Mouse (Mus musculus): ENCODE results near the gene Mov10l1. TPM values are rescaled to one million over a fixed set of nuclear protein-coding genes. Genes with fewer than 3 reads are reported as not detected.

Mov10l1 gene
- polyA plus RNA-seq, 1 experiment from 2014 or later: not detected

- H3K4me3 ChIP-seq (replicated peaks; ENCODE audit: low read length): no peak overlapping the region
- no peaks in the 10 kb centered on the region for H3K9me3 ChIP-seq (ENCODE audit: control insufficient read depth, low read length)
- DNase-seq (ENCODE audit: low spot score): no peak
- H3K36me3 ChIP-seq (replicated peaks; ENCODE audit: control insufficient read depth, insufficient read depth): peaks cover 99% of the 10 kb centered on the region
- no peaks in the 10 kb centered on the region for H3K4me1 ChIP-seq (replicated peaks; ENCODE audit: control insufficient read depth, insufficient read depth, low read length)
- WGBS: 90% methylated on average over 7 of the region's 7 CpGs
- H3K27me3 ChIP-seq (ENCODE audit: control insufficient read depth, insufficient read depth, low read length): no peaks in the 10 kb centered on the region
- no peak overlapping the region for H3K4me2 ChIP-seq (replicated peaks)
- no peak for ATAC-seq (ENCODE audit: low FRiP score)
- H3K9ac ChIP-seq: no peak overlapping the region
- no peak overlapping the region for H3K27ac ChIP-seq
Measured at GRCm38 (mm10) chr15:89098616-89099015, 115.9 kb downstream of the Mov10l1 start.

GRCm38 (mm10) chr15:89100823-89101222, 118.1 kb downstream of the Mov10l1 start:
- no peaks in the 10 kb centered on the region for H3K27me3 ChIP-seq (ENCODE audit: control insufficient read depth, insufficient read depth, low read length)
- DNase-seq (ENCODE audit: low spot score) (no peak), ATAC-seq (ENCODE audit: low FRiP score) (no peak)
- H3K4me3 ChIP-seq (replicated peaks; ENCODE audit: low read length): no peak overlapping the region
- H3K36me3 ChIP-seq (replicated peaks; ENCODE audit: control insufficient read depth, insufficient read depth): peaks cover 99% of the 10 kb centered on the region
- H3K27ac ChIP-seq: no peak overlapping the region
- no peak overlapping the region for H3K9ac ChIP-seq
- WGBS: 90% methylated on average over 12 of the region's 12 CpGs
- H3K9me3 ChIP-seq (ENCODE audit: control insufficient read depth, low read length): no peaks in the 10 kb centered on the region
- H3K4me2 ChIP-seq (replicated peaks): no peak overlapping the region
- H3K4me1 ChIP-seq (replicated peaks; ENCODE audit: control insufficient read depth, insufficient read depth, low read length): no peaks in the 10 kb centered on the region

- ATAC-seq (ENCODE audit: low FRiP score) (no peak), DNase-seq (ENCODE audit: low spot score) (no peak)
- H3K36me3 ChIP-seq (replicated peaks; ENCODE audit: control insufficient read depth, insufficient read depth): peaks cover 99% of the 10 kb centered on the region
- no peaks in the 10 kb centered on the region for H3K4me1 ChIP-seq (replicated peaks; ENCODE audit: control insufficient read depth, insufficient read depth, low read length)
- no peaks in the 10 kb centered on the region for H3K9me3 ChIP-seq (ENCODE audit: control insufficient read depth, low read length)
- H3K27ac ChIP-seq: no peak overlapping the region
- H3K4me2 ChIP-seq (replicated peaks): no peak overlapping the region
- no peak overlapping the region for H3K9ac ChIP-seq
- H3K4me3 ChIP-seq (replicated peaks; ENCODE audit: low read length): no peak overlapping the region
- H3K27me3 ChIP-seq (ENCODE audit: control insufficient read depth, insufficient read depth, low read length): no peaks in the 10 kb centered on the region
- 46% methylated on average over 5 of the region's 5 CpGs for WGBS
Measured at GRCm38 (mm10) chr15:89102646-89103045, 119.9 kb downstream of the Mov10l1 start.

- DNase-seq (ENCODE audit: low spot score) (no peak), ATAC-seq (ENCODE audit: low FRiP score) (no peak)
- H3K36me3 ChIP-seq (replicated peaks; ENCODE audit: control insufficient read depth, insufficient read depth): peaks cover 99% of the 10 kb centered on the region
- no peak overlapping the region for H3K27ac ChIP-seq
- no peaks in the 10 kb centered on the region for H3K27me3 ChIP-seq (ENCODE audit: control insufficient read depth, insufficient read depth, low read length)
- H3K4me1 ChIP-seq (replicated peaks; ENCODE audit: control insufficient read depth, insufficient read depth, low read length): no peaks in the 10 kb centered on the region
- no peak overlapping the region for H3K4me2 ChIP-seq (replicated peaks)
- WGBS: 88% methylated on average over 10 of the region's 10 CpGs
- no peak overlapping the region for H3K9ac ChIP-seq
- no peak overlapping the region for H3K4me3 ChIP-seq (replicated peaks; ENCODE audit: low read length)
- no peaks in the 10 kb centered on the region for H3K9me3 ChIP-seq (ENCODE audit: control insufficient read depth, low read length)
Measured at GRCm38 (mm10) chr15:89103921-89104320, 121.2 kb downstream of the Mov10l1 start.

GRCm38 (mm10) chr15:89104425-89104824, 121.7 kb downstream of the Mov10l1 start:
- no peak for ATAC-seq (ENCODE audit: low FRiP score)
- 96% methylated on average over 8 of the region's 8 CpGs for WGBS
- H3K4me2 ChIP-seq (replicated peaks): no peak overlapping the region
- no peak overlapping the region for H3K9ac ChIP-seq
- no peak for DNase-seq (ENCODE audit: low spot score)
- H3K27me3 ChIP-seq (ENCODE audit: control insufficient read depth, insufficient read depth, low read length): no peaks in the 10 kb centered on the region
- H3K4me1 ChIP-seq (replicated peaks; ENCODE audit: control insufficient read depth, insufficient read depth, low read length): no peaks in the 10 kb centered on the region
- no peak overlapping the region for H3K4me3 ChIP-seq (replicated peaks; ENCODE audit: low read length)
- peaks cover 99% of the 10 kb centered on the region for H3K36me3 ChIP-seq (replicated peaks; ENCODE audit: control insufficient read depth, insufficient read depth)
- no peaks in the 10 kb centered on the region for H3K9me3 ChIP-seq (ENCODE audit: control insufficient read depth, low read length)
- no peak overlapping the region for H3K27ac ChIP-seq

Other genes starting within 250 kb of the Mov10l1 start
- gene Brd1, start 248.7 kb upstream of the Mov10l1 start, polyA plus RNA-seq (2014; fragmentation: Nextera tagmentation; extraction: Ambion mirVana): 20.3 and 20.8 TPM in 2 replicates
- gene Zbed4, start 231.2 kb upstream of the Mov10l1 start, polyA plus RNA-seq (2014; fragmentation: Nextera tagmentation; extraction: Ambion mirVana): 18.4 and 19.9 TPM in 2 replicates
- 9.0 and 10.0 TPM in 2 replicates for gene Alg12, start 163.6 kb upstream of the Mov10l1 start, polyA plus RNA-seq (2014; fragmentation: Nextera tagmentation; extraction: Ambion mirVana)
- gene Creld2, start 163.3 kb upstream of the Mov10l1 start, polyA plus RNA-seq (2014; fragmentation: Nextera tagmentation; extraction: Ambion mirVana): 59.5 and 64.0 TPM in 2 replicates
- gene Pim3, start 120.7 kb upstream of the Mov10l1 start, polyA plus RNA-seq (2014; fragmentation: Nextera tagmentation; extraction: Ambion mirVana): 52.1 and 61.0 TPM in 2 replicates
- gene Ttll8, start 28.5 kb upstream of the Mov10l1 start, polyA plus RNA-seq (2014; fragmentation: Nextera tagmentation; extraction: Ambion mirVana): 0.13 TPM in 1 of 2 replicates, not detected in the other
- 17.7 and 20.5 TPM in 2 replicates for gene Mlc1, start 3.9 kb upstream of the Mov10l1 start, polyA plus RNA-seq (2014; fragmentation: Nextera tagmentation; extraction: Ambion mirVana)
- 8.4 and 8.5 TPM in 2 replicates for gene Panx2, start 76.8 kb downstream of the Mov10l1 start, polyA plus RNA-seq (2014; fragmentation: Nextera tagmentation; extraction: Ambion mirVana)
- gene Trabd, start 92.2 kb downstream of the Mov10l1 start, polyA plus RNA-seq (2014; fragmentation: Nextera tagmentation; extraction: Ambion mirVana): 34.2 and 41.0 TPM in 2 replicates
- gene Selenoo, start 106.2 kb downstream of the Mov10l1 start, polyA plus RNA-seq (2014; fragmentation: Nextera tagmentation; extraction: Ambion mirVana): 22.2 and 23.0 TPM in 2 replicates
- 17.2 and 19.1 TPM in 2 replicates for gene Tubgcp6, start 140.2 kb downstream of the Mov10l1 start, polyA plus RNA-seq (2014; fragmentation: Nextera tagmentation; extraction: Ambion mirVana)
- 17.0 and 19.1 TPM in 2 replicates for gene Hdac10, start 145.8 kb downstream of the Mov10l1 start, polyA plus RNA-seq (2014; fragmentation: Nextera tagmentation; extraction: Ambion mirVana)
- gene Mapk12, start 157.8 kb downstream of the Mov10l1 start, polyA plus RNA-seq (2014; fragmentation: Nextera tagmentation; extraction: Ambion mirVana): 3.3 and 4.0 TPM in 2 replicates
- gene Mapk11, start 166.7 kb downstream of the Mov10l1 start, polyA plus RNA-seq (2014; fragmentation: Nextera tagmentation; extraction: Ambion mirVana): 20.4 and 22.4 TPM in 2 replicates
- gene Plxnb2, start 197.9 kb downstream of the Mov10l1 start, polyA plus RNA-seq (2014; fragmentation: Nextera tagmentation; extraction: Ambion mirVana): 99.2 and 101 TPM in 2 replicates
- 71.4 and 71.6 TPM in 2 replicates for gene Dennd6b, start 213.6 kb downstream of the Mov10l1 start, polyA plus RNA-seq (2014; fragmentation: Nextera tagmentation; extraction: Ambion mirVana)
- 78.2 and 84.0 TPM in 2 replicates for gene Ppp6r2, start 228.6 kb downstream of the Mov10l1 start, polyA plus RNA-seq (2014; fragmentation: Nextera tagmentation; extraction: Ambion mirVana)

Measured in hindbrain, embryonic 14.5 days (tissue).